Mouse (Mus musculus) liver, embryonic 14.5 days (tissue): ENCODE measurements at regions not wholly inside any gene's neighbourhood (a gene's known extent, or its start where the extent isn't known, plus 50 kb on each side); places are given as distances from the start of the nearest gene placed in this dataset.

Experiments
- ATAC-seq: fragments of 200-750 bp; cut with Nextera tagmentation; 2 replicates; pipeline ENCODE4 v1.8.0; 2017; ENCODE audit warnings: moderate number of reproducible peaks, mild to moderate bottlenecking, moderate library complexity; ENCODE audit not compliant: insufficient read depth
- DNase-seq, 3 experiments: peaks; one replicate each; pipeline ENCODE4 v3.0.0-alpha.2; 2012 to 2013; ENCODE audit warnings: low read depth in 3 of 3, low spot score in 3 of 3
- H3K27ac ChIP-seq: fragments of 300-500 bp; sonication (generic); 2 replicates; pipeline ENCODE4 v1.5.1; 2014; ENCODE audit warnings: moderate library complexity, mild to moderate bottlenecking, control low read depth, inconsistent platforms
- H3K27me3 ChIP-seq: fragments of 300-500 bp; sonication (generic); 2 replicates; pipeline ENCODE4 v1.6.1; 2014; ENCODE audit warnings: mild to moderate bottlenecking, low read length, moderate library complexity; ENCODE audit not compliant: control insufficient read depth, insufficient read depth
- H3K36me3 ChIP-seq: fragments of 300-500 bp; sonication (generic); replicated peaks from 2 replicates; pipeline ENCODE4 v1.6.1; 2014; ENCODE audit warnings: low read depth; ENCODE audit not compliant: control insufficient read depth, insufficient read depth
- H3K4me1 ChIP-seq, 2 experiments: fragments of 200-500 bp in 1 of 2; fragments of 300-500 bp in 1 of 2; sonication (generic) in 1 of 2; replicated peaks; 2 replicates each; pipeline ENCODE4 v1.6.1; 2012 to 2014; ENCODE audit warnings: antibody characterized with exemption in 1 of 2, inconsistent platforms in 1 of 2, low read length in 1 of 2; ENCODE audit not compliant: control insufficient read depth in 2 of 2, insufficient read depth in 2 of 2
- H3K4me2 ChIP-seq: fragments of 300-500 bp; sonication (generic); 2 replicates; pipeline ENCODE4 v1.6.1; 2014; ENCODE audit warnings: low read depth, mild to moderate bottlenecking, control low read depth, moderate library complexity
- H3K4me3 ChIP-seq, 2 experiments: fragments of 200-500 bp in 1 of 2; fragments of 300-500 bp in 1 of 2; sonication (generic) in 1 of 2; 2 replicates each; pipeline ENCODE4 v1.5.1; 2012 to 2014; ENCODE audit warnings: low read depth in 2 of 2, low read length in 2 of 2, mild to moderate bottlenecking in 2 of 2, control low read depth in 1 of 2, inconsistent platforms in 1 of 2, moderate library complexity in 1 of 2; ENCODE audit not compliant: insufficient read depth in 1 of 2
- H3K9ac ChIP-seq: fragments of 300-500 bp; sonication (generic); replicated peaks from 2 replicates; pipeline ENCODE4 v1.6.1; 2014; ENCODE audit warnings: mild to moderate bottlenecking, control low read depth, moderate library complexity
- H3K9me3 ChIP-seq: fragments of 300-500 bp; sonication (generic); 2 replicates; pipeline ENCODE4 v1.6.1; 2016; ENCODE audit warnings: low read length, mixed read lengths; ENCODE audit not compliant: control insufficient read depth
- CTCF ChIP-seq: IDR thresholded peaks from 2 replicates; pipeline ENCODE4 v1.5.1; 2016; ENCODE audit warnings: antibody characterized with exemption, low read depth, control low read depth
- EP300 ChIP-seq: IDR thresholded peaks from 2 replicates; pipeline ENCODE4 v1.6.1; 2016; ENCODE audit warnings: antibody characterized with exemption, low read depth
- WGBS: fragments of 180-500 bp; shearing (Covaris S2); extraction: QIAGEN DNeasy Blood & Tissue Kit; methylation state at CpG from one replicate; pipeline ENCODE4 v1.1.7; 2014; ENCODE audit not compliant: insufficient replicate concordance; 5-methylcytosine and 5-hydroxymethylcytosine counted together

- Histone ChIP-seq H3K27me3 (no peaks in the 10 kb centered on the region), H3K27ac (no peak overlapping the region), H3K4me1 (no peaks in the 10 kb centered on the region), H3K4me3 (no peak overlapping the region), H3K4me2 (no peak overlapping the region), H3K9me3 (no peaks in the 10 kb centered on the region), H3K9ac (no peak overlapping the region), H3K36me3 (no peaks in the 10 kb centered on the region)
- TF ChIP-seq EP300, result no peak
- no peak for DNase-seq
- no peak for ATAC-seq
These were observed 187.6 kb upstream of the Prdm1 start for GRCm38 (mm10) chr10:44715902-44716301.

- H3K27me3 ChIP-seq, result no peaks in the 10 kb centered on the region
- ATAC-seq (no peak), DNase-seq (no peak)
- H3K9ac ChIP-seq, result no peak overlapping the region
- no peak overlapping the region for H3K4me2 ChIP-seq
- no peaks in the 10 kb centered on the region for H3K9me3 ChIP-seq
- WGBS, result 56% methylated on average over 4 of the region's 4 CpGs
- H3K27ac ChIP-seq, result no peak overlapping the region
- H3K4me1 ChIP-seq, result no peaks in the 10 kb centered on the region
- H3K36me3 ChIP-seq, result no peaks in the 10 kb centered on the region
- no peak overlapping the region for H3K4me3 ChIP-seq
- TF ChIP-seq EP300 (no peak), CTCF (no peak)
These were observed 180.5 kb upstream of the Prdm1 start for GRCm38 (mm10) chr10:44708830-44709229.

GRCm38 (mm10) chr10:44704143-44704542 is 175.8 kb upstream of the Prdm1 start:
- DNase-seq (no peak), ATAC-seq (no peak)
- Histone ChIP-seq H3K27ac (no peak overlapping the region), H3K4me2 (no peak overlapping the region), H3K9me3 (no peaks in the 10 kb centered on the region), H3K4me1 (peaks cover 0 to 8% of the 10 kb centered on the region in 2 experiments; a peak in 2 of 4 replicates), H3K36me3 (no peaks in the 10 kb centered on the region), H3K4me3 (no peak overlapping the region), H3K27me3 (no peaks in the 10 kb centered on the region), H3K9ac (no peak overlapping the region)
- TF ChIP-seq CTCF (no peak), EP300 (no peak)
- 66% methylated on average over 3 of the region's 3 CpGs for WGBS

- H3K4me1 ChIP-seq, result peaks cover 0 to 8% of the 10 kb centered on the region in 2 experiments; a peak in 2 of 4 replicates
- 38% methylated on average over 5 of the region's 5 CpGs for WGBS
- H3K9ac ChIP-seq, result no peak overlapping the region
- ATAC-seq (peak; percentile 72), DNase-seq (peak; percentile 16 to 35 (median 32))
- H3K27ac ChIP-seq, result no peak overlapping the region
- no peak overlapping the region for H3K4me3 ChIP-seq
- no peaks in the 10 kb centered on the region for H3K27me3 ChIP-seq
- H3K4me2 ChIP-seq, result no peak overlapping the region
- TF ChIP-seq EP300, result no peak
- H3K36me3 ChIP-seq, result no peaks in the 10 kb centered on the region
- H3K9me3 ChIP-seq, result no peaks in the 10 kb centered on the region
These were observed 173.8 kb upstream of the Prdm1 start for GRCm38 (mm10) chr10:44702108-44702507.

DNA sequence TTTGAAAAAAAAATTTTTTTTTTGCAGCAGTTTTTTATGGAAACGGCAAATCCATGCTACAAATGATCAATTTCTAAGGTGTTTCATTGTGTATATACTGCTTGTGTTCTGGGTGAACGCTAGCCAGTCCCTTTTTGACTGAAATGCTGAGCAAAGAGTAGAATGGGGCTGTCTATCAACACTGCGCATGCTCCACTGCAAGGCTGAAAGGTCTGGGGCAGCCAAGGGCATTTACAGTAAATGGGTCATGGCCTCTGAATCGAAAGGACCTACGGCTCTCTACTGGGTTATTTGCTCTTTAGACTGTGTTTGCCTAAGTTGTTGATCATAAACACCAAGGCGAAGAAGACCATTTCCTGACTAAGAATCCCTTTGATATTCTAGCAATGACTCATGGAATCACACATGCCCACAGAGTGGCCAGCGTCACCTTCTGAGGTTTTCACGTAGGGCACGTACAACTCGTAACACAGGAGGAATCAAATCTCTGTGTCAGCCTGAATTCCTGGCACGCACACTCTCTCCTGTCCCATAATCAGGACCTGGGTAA is 171.8 kb upstream of the Prdm1 start:
- Histone ChIP-seq H3K9ac (no peak overlapping the region), H3K27ac (no peak overlapping the region), H3K4me2 (no peak overlapping the region), H3K4me3 (no peak overlapping the region), H3K27me3 (no peaks in the 10 kb centered on the region), H3K36me3 (no peaks in the 10 kb centered on the region), H3K4me1 (peaks cover 0 to 8% of the 10 kb centered on the region in 2 experiments; a peak in 2 of 4 replicates), H3K9me3 (no peaks in the 10 kb centered on the region)
- no peak for TF ChIP-seq EP300
- no peak for TF ChIP-seq CTCF
- WGBS, result 59% methylated on average over 11 of the region's 11 CpGs
- no peak for DNase-seq
- no peak for ATAC-seq
